Mouse (Mus musculus) kidney, adult 2 months (tissue): ENCODE results near the gene Pcnx2.

ENCODE experiments used
- CTCF ChIP-seq: fragments of 200-500 bp; conservative IDR thresholded peaks from 2 replicates; pipeline ENCODE4 v1.5.1; 2011; ENCODE audit warnings: low read depth, mild to moderate bottlenecking, control low read depth, low read length, moderate library complexity, mixed read lengths; ENCODE audit not compliant: insufficient read depth, insufficient read length
- POLR2A ChIP-seq: fragments of 200-500 bp; IDR thresholded peaks from one replicate; pipeline ENCODE4 v1.6.1; 2011; ENCODE audit warnings: low read depth, low read length, control low read depth

DNA sequence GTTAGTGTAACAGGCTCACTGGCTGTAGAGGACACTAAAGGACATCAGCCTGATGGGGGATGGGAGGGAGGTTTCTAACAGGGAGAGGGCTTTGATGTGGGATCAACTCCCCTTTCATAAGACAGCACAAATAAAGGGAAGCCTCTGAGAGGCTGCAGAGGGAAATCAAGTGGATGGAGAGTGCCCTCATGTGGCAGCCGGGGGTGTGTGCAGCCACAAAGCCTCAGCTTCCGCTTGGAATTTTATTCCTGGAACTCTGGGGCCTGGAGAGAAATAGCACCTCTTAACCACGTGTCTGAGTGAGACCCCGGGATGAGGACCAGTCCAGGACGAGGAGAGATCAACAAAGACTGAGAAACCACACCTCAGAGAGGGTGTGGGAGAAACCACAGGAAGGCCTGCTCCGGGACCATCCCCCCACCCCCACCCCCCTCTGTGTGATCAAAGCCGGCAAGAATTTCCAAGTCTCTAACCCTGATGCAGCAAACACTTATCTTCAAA lies 27.2 kb downstream of the Pcnx2 start:
- TF ChIP-seq CTCF (peak; percentile 86), POLR2A (no peak)
